13 mouse cellular contexts compared by ENCODE assay signal in genomic region chr4:146460685-146461084, GRCm38 (mm10). TPM values are rescaled to one million over a fixed set of nuclear protein-coding genes. Genes with fewer than 3 reads are reported as not detected.
DNase-seq lines count a peak whose midpoint lies in the region; ATAC-seq and TF ChIP-seq lines count a peak whose summit lies in the region.
"Not testable (repeated sequence)": the region's sequence is repeated elsewhere in the genome, so short reads cannot be mapped to it uniquely, and the experiment has no call there.
"Had no signal": no experiment of that assay in that cellular context is flagged by ENCODE, and none has a peak within 500 bp of the region (broad histone marks: within the 10 kb centered on the region; RNA-seq: fewer than 3 reads in every experiment).

No protein-coding gene starts in this region.

- H3K9ac ChIP-seq in forebrain, embryonic 11.5 days (ENCODE audit: low read length); heart, embryonic 15.5 days; intestine, postnatal 0 days (ENCODE audit: low read depth, low read length); liver, embryonic 11.5 days (ENCODE audit: low read depth, low read length); midbrain, embryonic 14.5 days (replicated peaks; ENCODE audit: low read length); neural tube, embryonic 12.5 days: not testable (repeated sequence)

- peaks cover 32% of the 10 kb centered on the region for H3K9me3 ChIP-seq in forebrain, embryonic 11.5 days (ENCODE audit: control insufficient read depth, low read length)
- H3K9me3 ChIP-seq in heart, embryonic 15.5 days (replicated peaks), result peaks cover 29% of the 10 kb centered on the region
- peaks cover 42% of the 10 kb centered on the region for H3K9me3 ChIP-seq in intestine, postnatal 0 days (ENCODE audit: control insufficient read depth)
- peaks cover 33% of the 10 kb centered on the region for H3K9me3 ChIP-seq in limb, embryonic 10.5 days (replicated peaks)
- H3K9me3 ChIP-seq in liver, embryonic 11.5 days (ENCODE audit: control insufficient read depth, low read length), result peaks cover 32% of the 10 kb centered on the region
- H3K9me3 ChIP-seq in midbrain, embryonic 14.5 days (ENCODE audit: control insufficient read depth, low read length), result peaks cover 49% of the 10 kb centered on the region
- H3K9me3 ChIP-seq in neural tube, embryonic 12.5 days, result peaks cover 54% of the 10 kb centered on the region

- DNase-seq in forebrain, embryonic 11.5 days (ENCODE audit: low spot score), result peak; percentile 40
- DNase-seq in limb, embryonic 10.5 days (ENCODE audit: low spot score), result peak; percentile 29
- peak; percentile 31 for DNase-seq in liver, embryonic 11.5 days (ENCODE audit: low spot score)
- DNase-seq in midbrain, embryonic 14.5 days, result not testable (repeated sequence)
- DNase-seq in testis, postnatal 10 days (ENCODE audit: low spot score), result peak; percentile 59

- not testable (repeated sequence) for H3K27ac ChIP-seq in forebrain, embryonic 11.5 days (ENCODE audit: low read depth, low read length); heart, embryonic 15.5 days; intestine, postnatal 0 days (ENCODE audit: low read depth, low read length); limb, embryonic 10.5 days; liver, embryonic 11.5 days (ENCODE audit: low read depth, low read length); midbrain, embryonic 14.5 days (replicated peaks; ENCODE audit: low read depth, low read length); neural tube, embryonic 12.5 days

- H3K27me3 ChIP-seq in forebrain, embryonic 11.5 days (ENCODE audit: control insufficient read depth, insufficient read depth, low read length); heart, embryonic 15.5 days; intestine, postnatal 0 days (replicated peaks; ENCODE audit: control insufficient read depth, insufficient read depth, low read length); limb, embryonic 10.5 days (ENCODE audit: low read depth, poor library complexity, severe bottlenecking); liver, embryonic 11.5 days (replicated peaks; ENCODE audit: control insufficient read depth, insufficient read depth, low read length); midbrain, embryonic 14.5 days (ENCODE audit: control insufficient read depth, insufficient read depth, low read length); neural tube, embryonic 12.5 days (replicated peaks): not testable (repeated sequence)

- H3K4me1 ChIP-seq in forebrain, embryonic 11.5 days (replicated peaks; ENCODE audit: control insufficient read depth, insufficient read depth, low read length); heart, embryonic 15.5 days (replicated peaks); intestine, postnatal 0 days (replicated peaks; ENCODE audit: control insufficient read depth, insufficient read depth, low read length); limb, embryonic 10.5 days; liver, embryonic 11.5 days (replicated peaks; ENCODE audit: control insufficient read depth, insufficient read depth, low read length); midbrain, embryonic 14.5 days (ENCODE audit: control insufficient read depth, insufficient read depth, low read length); neural tube, embryonic 12.5 days: not testable (repeated sequence)

- H3K4me3 ChIP-seq in forebrain, embryonic 11.5 days (ENCODE audit: low read depth, low read length); heart, embryonic 15.5 days; intestine, postnatal 0 days (ENCODE audit: low read depth, low read length); limb, embryonic 10.5 days; liver, embryonic 11.5 days (ENCODE audit: low read depth, low read length); midbrain, embryonic 14.5 days (replicated peaks; ENCODE audit: low read depth, low read length); neural tube, embryonic 12.5 days: not testable (repeated sequence)

- ATAC-seq in forebrain, embryonic 11.5 days (replicated peaks; ENCODE audit: low FRiP score), result peak; percentile 42
- 0 out of 2 replicates have a peak, but pooled peaks have one; percentile 18 for ATAC-seq in heart, embryonic 15.5 days (replicated peaks; ENCODE audit: insufficient number of reproducible peaks, insufficient read depth, low FRiP score, low read depth)
- ATAC-seq in intestine, postnatal 0 days, result 0 out of 2 replicates have a peak, but pooled peaks have one; percentile 7
- ATAC-seq in liver, embryonic 11.5 days (replicated peaks; ENCODE audit: low FRiP score), result not testable (repeated sequence)
- ATAC-seq in midbrain, embryonic 14.5 days (ENCODE audit: low FRiP score, low TSS enrichment), result 0 out of 2 replicates have a peak, but pooled peaks have one; percentile 12
- ATAC-seq in neural tube, embryonic 12.5 days (ENCODE audit: low FRiP score, low read depth), result 0 out of 2 replicates have a peak, but pooled peaks have one; percentile 5

- not testable (repeated sequence) for TF ChIP-seq CTCF in intestine, postnatal 0 days (IDR thresholded peaks at IDR 0.05; ENCODE audit: low read depth)

- not testable (repeated sequence) for H3K4me2 ChIP-seq in forebrain, embryonic 11.5 days (ENCODE audit: low read depth, low read length, severe bottlenecking); heart, embryonic 15.5 days; intestine, postnatal 0 days (replicated peaks; ENCODE audit: low read depth); liver, embryonic 11.5 days; midbrain, embryonic 14.5 days (ENCODE audit: low read length); neural tube, embryonic 12.5 days (replicated peaks)

- not testable (repeated sequence) for H3K36me3 ChIP-seq in forebrain, embryonic 11.5 days (ENCODE audit: control insufficient read depth, insufficient read depth, low read length); intestine, postnatal 0 days (ENCODE audit: control insufficient read depth, insufficient read depth); midbrain, embryonic 14.5 days (ENCODE audit: control insufficient read depth, insufficient read depth, low read length); neural tube, embryonic 12.5 days
- peaks cover 13% of the 10 kb centered on the region; the same call in 1 of the 2 replicates for H3K36me3 ChIP-seq in heart, embryonic 15.5 days
- peaks cover 25% of the 10 kb centered on the region for H3K36me3 ChIP-seq in limb, embryonic 10.5 days
- H3K36me3 ChIP-seq in liver, embryonic 11.5 days (ENCODE audit: control insufficient read depth, insufficient read depth, low read length), result peaks cover 11% of the 10 kb centered on the region; the same call in 1 of the 2 replicates

- 84% methylated on average over 5 of the region's 5 CpGs for WGBS in forebrain, embryonic 11.5 days
- WGBS in heart, embryonic 15.5 days, result 75% methylated on average over 5 of the region's 5 CpGs
- 81% methylated on average over 5 of the region's 5 CpGs for WGBS in intestine, postnatal 0 days
- 86% methylated on average over 5 of the region's 5 CpGs for WGBS in limb, embryonic 10.5 days
- WGBS in liver, embryonic 11.5 days, result 82% methylated on average over 5 of the region's 5 CpGs
- WGBS in midbrain, embryonic 14.5 days, result 83% methylated on average over 5 of the region's 5 CpGs
- WGBS in neural tube, embryonic 12.5 days, result 83% methylated on average over 5 of the region's 5 CpGs

RNA-seq across cellular contexts. Expression of gene Zfp992, which starts 11.9 kb away (rescaled TPM):
- polyA plus RNA-seq in forebrain, embryonic 11.5 days (2014; fragmentation: Nextera tagmentation; extraction: Ambion mirVana), result 3.3 and 4.0 TPM in 2 replicates
- 2.3 and 2.5 TPM in 2 replicates for polyA plus RNA-seq in heart, embryonic 15.5 days (2015; fragmentation: Nextera tagmentation; extraction: Ambion mirVana)
- polyA plus RNA-seq in intestine, postnatal 0 days (2015; fragmentation: Nextera tagmentation; extraction: Ambion mirVana), result 4.3 and 4.8 TPM in 2 replicates
- polyA plus RNA-seq in limb, embryonic 10.5 days (2016; fragmentation: Nextera tagmentation; extraction: Ambion mirVana), result 4.9 and 5.1 TPM in 2 replicates
- 9.0 and 9.4 TPM in 2 replicates for polyA plus RNA-seq in liver, embryonic 11.5 days (2014; fragmentation: Nextera tagmentation; extraction: Ambion mirVana)
- polyA plus RNA-seq in midbrain, embryonic 14.5 days (2014; fragmentation: Nextera tagmentation; extraction: Ambion mirVana), result 2.6 and 2.9 TPM in 2 replicates
- 2.7 and 3.3 TPM in 2 replicates for polyA plus RNA-seq in neural tube, embryonic 12.5 days (2016; fragmentation: Nextera tagmentation; extraction: Ambion mirVana)

RNA-seq across cellular contexts. Expression of gene Zfp981, which starts 41.1 kb away (rescaled TPM):
- not detected in 2 replicates for polyA plus RNA-seq in forebrain, embryonic 11.5 days (2014; fragmentation: Nextera tagmentation; extraction: Ambion mirVana)
- polyA plus RNA-seq in heart, embryonic 15.5 days (2015; fragmentation: Nextera tagmentation; extraction: Ambion mirVana), result 0.08 and 0.10 TPM in 2 replicates
- polyA plus RNA-seq in intestine, postnatal 0 days (2015; fragmentation: Nextera tagmentation; extraction: Ambion mirVana), result not detected in 2 replicates
- polyA plus RNA-seq in limb, embryonic 10.5 days (2016; fragmentation: Nextera tagmentation; extraction: Ambion mirVana), result 0.09 and 0.10 TPM in 2 replicates
- polyA plus RNA-seq in liver, embryonic 11.5 days (2014; fragmentation: Nextera tagmentation; extraction: Ambion mirVana), result 0.21 and 0.31 TPM in 2 replicates
- 0.15 and 0.26 TPM in 2 replicates for polyA plus RNA-seq in midbrain, embryonic 14.5 days (2014; fragmentation: Nextera tagmentation; extraction: Ambion mirVana)
- polyA plus RNA-seq in neural tube, embryonic 12.5 days (2016; fragmentation: Nextera tagmentation; extraction: Ambion mirVana), result 0.11 and 0.19 TPM in 2 replicates
- polyA plus RNA-seq: adrenal gland, adult 2 months; CD4-positive, CD25-positive, alpha-beta regulatory T cell, adult 4 months; forebrain, postnatal 0 days; heart, embryonic 13.5 days; heart, postnatal 0 days had no signal
